Mouse (Mus musculus) bone marrow, adult 2 months (tissue): ENCODE results near the gene Pmpcb.

ENCODE experiments used
- CTCF ChIP-seq: fragments of 200-500 bp; IDR thresholded peaks from 2 replicates; pipeline ENCODE4 v1.5.1; 2011; ENCODE audit warnings: low read length, control low read depth; ENCODE audit not compliant: control insufficient read depth, insufficient read depth
- POLR2A ChIP-seq: fragments of 200-500 bp; IDR thresholded peaks from 2 replicates; pipeline ENCODE4 v1.6.1; 2011; ENCODE audit warnings: low read depth, mild to moderate bottlenecking, control low read depth, low read length, borderline replicate concordance; ENCODE audit not compliant: control insufficient read depth

DNA sequence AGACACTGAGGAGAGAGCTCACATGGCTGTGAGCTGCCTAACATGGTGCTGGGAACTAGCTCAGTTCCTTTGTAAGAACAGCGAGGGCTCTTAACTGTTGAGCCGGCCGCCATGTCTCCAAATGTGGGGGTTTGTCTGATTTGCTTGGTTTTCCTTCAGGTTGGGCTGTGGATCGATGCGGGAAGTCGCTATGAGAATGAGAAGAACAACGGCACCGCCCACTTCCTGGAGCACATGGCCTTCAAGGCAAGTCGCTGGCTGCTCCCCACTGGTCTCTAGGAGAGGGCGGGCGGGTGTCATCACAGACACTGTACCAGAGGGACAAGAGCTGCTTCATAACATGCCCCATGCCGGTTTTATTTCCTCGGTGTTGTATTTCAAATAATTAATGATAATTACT, 2.9 kb downstream of the Pmpcb start:
- TF ChIP-seq CTCF, result no peak
- TF ChIP-seq POLR2A, result no peak
